Mouse (Mus musculus): Measurements from ENCODE around the gene Eri3. TPM values are rescaled to one million over a fixed set of nuclear protein-coding genes. Genes with fewer than 3 reads are reported as not detected.

The Eri3 gene
- polyA plus RNA-seq (2017; shearing (Covaris generic)): 35.5 TPM

DNA sequence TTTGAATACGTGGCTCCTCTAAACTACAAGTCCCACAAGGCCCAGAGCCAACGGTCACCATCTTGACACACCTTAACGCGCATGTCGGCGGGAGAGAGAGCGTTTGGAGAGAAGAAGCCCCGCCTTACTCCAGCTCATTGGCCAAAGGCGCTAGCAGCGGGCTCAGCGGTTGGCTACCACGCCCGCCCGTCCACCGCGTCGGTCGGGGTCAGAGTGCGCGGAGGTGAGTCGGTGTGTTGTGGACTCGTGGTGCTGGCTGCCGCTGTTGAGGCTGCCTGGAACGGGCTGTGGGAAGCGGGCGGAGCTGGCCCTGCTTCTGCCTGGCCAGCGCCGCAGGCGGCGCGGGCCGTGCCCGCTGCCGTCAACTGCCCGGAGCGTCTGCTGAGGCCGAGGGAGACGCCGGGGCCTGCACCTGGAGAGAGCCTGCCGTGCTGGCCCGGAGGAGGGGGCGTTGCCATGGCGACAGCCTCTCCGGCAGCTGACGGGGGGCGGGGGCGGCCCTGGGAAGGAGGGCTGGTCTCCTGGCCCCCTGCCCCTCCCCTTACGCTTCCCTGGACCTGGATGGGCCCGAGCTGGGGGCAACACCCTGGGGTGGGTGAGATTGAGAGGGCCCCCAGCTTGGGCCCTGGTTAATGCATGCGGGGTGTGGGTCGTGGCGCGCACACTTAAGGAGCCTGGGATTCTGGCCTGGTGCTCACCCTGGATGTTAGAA lies at the start of gene Eri3:
Gene Eri3, plus strand, starts transcription at position 226 of the 712 bp plus-strand sequence.

DNA sequence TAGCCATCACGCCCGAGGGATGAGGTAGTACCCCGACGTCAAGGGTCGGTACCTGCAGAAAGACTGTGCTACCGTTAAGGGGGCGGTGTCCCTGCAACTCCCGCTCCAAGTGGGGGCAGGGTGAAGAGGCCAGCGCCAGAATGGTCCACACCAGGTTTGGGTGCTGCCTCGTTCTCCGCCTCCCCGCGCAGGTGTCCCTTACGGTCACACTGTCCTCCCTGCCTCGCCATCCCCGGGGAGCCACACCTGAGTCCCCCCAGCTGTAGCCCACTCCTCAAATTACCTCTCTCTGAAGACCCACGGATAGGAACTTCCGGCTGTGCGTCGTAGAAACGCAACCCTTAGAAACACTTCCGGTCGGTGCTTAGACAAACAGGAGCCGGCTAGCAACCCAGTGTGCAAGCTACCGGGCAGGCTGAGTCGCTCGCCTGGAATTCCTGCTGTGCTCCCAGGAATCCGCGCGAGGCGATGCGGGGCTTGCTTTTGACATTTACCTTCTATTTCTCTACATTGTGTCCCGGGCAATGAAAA lies 131.8 kb downstream of the Eri3 start, which contains the start of gene Dmap1:
Gene Dmap1, minus strand, starts transcription at position 343 of the 531 bp plus-strand sequence.

Other genes starting within 250 kb of the Eri3 start
- 12.5 TPM for gene Rnf220, start 53.3 kb upstream of the Eri3 start, polyA plus RNA-seq (2017; shearing (Covaris generic))
- 44.6 TPM for gene Dmap1, start 131.9 kb downstream of the Eri3 start, polyA plus RNA-seq (2017; shearing (Covaris generic))
- not detected for gene Gm12845, start 174.0 kb downstream of the Eri3 start, polyA plus RNA-seq (2017; shearing (Covaris generic))
- gene Klf17, start 215.3 kb downstream of the Eri3 start, polyA plus RNA-seq (2017; shearing (Covaris generic)): not detected

All from activated CD4-positive, CD25-positive, alpha-beta regulatory T cell, adult 9 weeks (primary cell).